Mouse (Mus musculus): Measurements from ENCODE around the gene Rrbp1.
A peak's percentile ranks its signal among the peaks of the same experiment; 100 is the strongest.

Gene Rrbp1

GRCm38 (mm10) chr2:144011080-144011551, at the start of gene Rrbp1:
Gene Rrbp1 (minus strand): TSS chr2:144011263.
- peak; percentile 99 for DNase-seq (ENCODE audit: low read depth, low spot score)
- Histone ChIP-seq H3K36me3 (ENCODE audit: control insufficient read depth, insufficient read depth, low read length, poor library complexity, severe bottlenecking) (no peaks in the 10 kb centered on the region), H3K27me3 (ENCODE audit: control insufficient read depth, insufficient read depth, low read length, poor library complexity, severe bottlenecking) (no peaks in the 10 kb centered on the region)

DNA sequence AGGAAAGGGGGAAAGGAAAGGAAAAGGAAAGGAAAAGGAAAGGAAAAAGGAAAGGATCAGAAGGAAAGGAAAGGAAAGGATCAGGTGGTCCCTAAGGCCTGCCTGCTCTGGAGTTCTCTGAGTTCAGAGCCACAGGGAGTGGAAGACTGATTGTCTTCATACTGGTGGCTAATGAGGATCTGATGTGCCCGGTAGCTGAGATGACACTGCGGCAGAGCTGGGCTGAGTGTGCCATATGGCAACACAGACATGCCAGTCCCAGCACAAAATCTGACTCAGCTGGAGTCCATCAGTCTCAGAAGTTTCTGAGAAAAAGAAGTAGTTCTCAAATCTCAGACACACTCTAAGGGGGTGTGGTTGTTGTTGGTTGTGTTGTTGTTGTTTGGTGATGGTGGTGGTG, 46.7 kb upstream of the Rrbp1 start:
- Histone ChIP-seq H3K27me3 (ENCODE audit: control insufficient read depth, insufficient read depth, low read length, poor library complexity, severe bottlenecking) (no peaks in the 10 kb centered on the region), H3K36me3 (ENCODE audit: control insufficient read depth, insufficient read depth, low read length, poor library complexity, severe bottlenecking) (no peaks in the 10 kb centered on the region)
- no peak for DNase-seq (ENCODE audit: low read depth, low spot score)

DNA sequence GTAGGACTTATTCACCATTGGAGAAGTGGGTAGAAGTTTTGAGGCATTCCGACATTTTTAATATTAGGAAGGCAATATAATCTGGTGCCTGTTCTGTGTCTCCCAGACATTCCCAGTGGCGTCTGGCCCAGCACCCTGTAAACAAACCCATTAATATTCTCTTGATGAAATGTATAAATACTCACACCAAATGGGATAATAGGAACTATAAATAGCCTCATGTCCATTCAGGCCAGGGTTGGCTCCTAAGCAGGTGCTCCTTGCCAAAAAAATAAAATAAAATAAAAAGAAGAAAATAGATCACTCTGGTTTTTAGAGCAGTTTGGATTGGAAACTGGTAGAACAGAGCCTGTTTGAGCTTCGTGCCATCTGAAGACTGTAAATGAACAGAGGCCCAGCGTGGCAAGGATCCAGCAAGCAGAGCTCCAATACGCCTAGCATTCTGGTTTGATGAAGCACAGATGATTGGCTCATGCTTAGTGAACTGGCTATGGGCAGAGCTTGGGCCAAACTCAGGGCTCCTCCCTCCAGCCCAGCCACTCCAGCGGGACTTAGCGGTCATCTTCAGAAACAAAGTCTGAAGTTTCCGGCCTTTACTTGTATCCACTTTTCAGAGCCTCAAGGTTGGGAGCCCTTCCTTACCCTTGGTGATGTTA, 41.5 kb upstream of the Rrbp1 start:
- no peaks in the 10 kb centered on the region for H3K27me3 ChIP-seq (ENCODE audit: control insufficient read depth, insufficient read depth, low read length, poor library complexity, severe bottlenecking)

GRCm38 (mm10) chr2:144050861-144051260, 39.8 kb upstream of the Rrbp1 start:
- peak; percentile 60 for DNase-seq (ENCODE audit: low read depth, low spot score)
- no peaks in the 10 kb centered on the region for H3K27me3 ChIP-seq (ENCODE audit: control insufficient read depth, insufficient read depth, low read length, poor library complexity, severe bottlenecking)
- H3K36me3 ChIP-seq (ENCODE audit: control insufficient read depth, insufficient read depth, low read length, poor library complexity, severe bottlenecking) = no peaks in the 10 kb centered on the region

More for the DNA sequence above, 41.5 kb upstream of the Rrbp1 start:
- H3K36me3 ChIP-seq (ENCODE audit: control insufficient read depth, insufficient read depth, low read length, poor library complexity, severe bottlenecking) = no peaks in the 10 kb centered on the region
- no peak for DNase-seq (ENCODE audit: low read depth, low spot score)

DNA sequence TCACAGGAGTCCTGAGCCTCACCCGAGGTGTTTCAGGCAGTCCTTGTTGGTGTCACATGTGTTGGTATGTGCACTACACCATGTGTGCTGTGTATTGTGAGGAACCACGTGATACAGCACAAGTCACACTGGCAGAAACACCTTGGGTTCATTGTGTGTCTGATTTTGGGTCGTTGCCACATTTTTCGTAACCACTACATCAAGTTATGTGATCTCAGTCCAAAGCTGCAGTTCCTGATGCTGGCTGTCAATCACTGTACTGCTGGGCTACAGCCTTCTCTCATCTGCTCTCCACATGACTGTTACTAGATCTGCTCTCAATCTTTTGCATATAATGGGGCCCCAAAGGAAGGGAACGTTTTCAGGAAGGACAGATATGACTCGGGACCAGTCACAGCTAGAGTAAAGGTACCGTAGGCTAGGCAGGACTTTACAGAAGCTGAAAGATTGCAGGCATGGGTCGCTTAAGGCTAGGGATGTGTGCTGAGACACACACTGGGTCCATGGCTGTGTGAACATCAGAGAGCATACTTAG, 39.1 kb upstream of the Rrbp1 start:
- Histone ChIP-seq H3K27me3 (ENCODE audit: control insufficient read depth, insufficient read depth, low read length, poor library complexity, severe bottlenecking) (no peaks in the 10 kb centered on the region), H3K36me3 (ENCODE audit: control insufficient read depth, insufficient read depth, low read length, poor library complexity, severe bottlenecking) (no peaks in the 10 kb centered on the region)
- peak; percentile 43 for DNase-seq (ENCODE audit: low read depth, low spot score)

DNA sequence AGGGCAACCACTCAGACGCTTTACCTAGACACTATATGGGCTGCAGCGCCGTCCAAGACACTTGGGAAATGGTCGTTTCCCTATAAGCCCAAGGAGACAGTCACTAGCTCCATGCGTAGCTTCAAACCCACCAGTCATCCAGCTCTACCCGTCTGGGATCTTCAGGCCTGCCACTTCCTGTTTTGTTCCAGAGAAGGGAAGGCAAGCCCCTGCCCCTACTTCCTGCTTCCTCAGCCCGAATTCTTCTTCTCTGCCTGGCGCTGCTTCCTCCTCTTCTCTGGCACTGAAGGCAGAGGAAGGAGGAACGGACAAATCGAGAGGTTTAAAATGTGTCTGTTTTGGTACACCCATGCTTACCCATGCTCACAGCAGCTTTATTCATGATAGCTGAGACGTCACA, 35.9 kb upstream of the Rrbp1 start:
- H3K27me3 ChIP-seq (ENCODE audit: control insufficient read depth, insufficient read depth, low read length, poor library complexity, severe bottlenecking) = no peaks in the 10 kb centered on the region
- no peak for DNase-seq (ENCODE audit: low read depth, low spot score)

DNA sequence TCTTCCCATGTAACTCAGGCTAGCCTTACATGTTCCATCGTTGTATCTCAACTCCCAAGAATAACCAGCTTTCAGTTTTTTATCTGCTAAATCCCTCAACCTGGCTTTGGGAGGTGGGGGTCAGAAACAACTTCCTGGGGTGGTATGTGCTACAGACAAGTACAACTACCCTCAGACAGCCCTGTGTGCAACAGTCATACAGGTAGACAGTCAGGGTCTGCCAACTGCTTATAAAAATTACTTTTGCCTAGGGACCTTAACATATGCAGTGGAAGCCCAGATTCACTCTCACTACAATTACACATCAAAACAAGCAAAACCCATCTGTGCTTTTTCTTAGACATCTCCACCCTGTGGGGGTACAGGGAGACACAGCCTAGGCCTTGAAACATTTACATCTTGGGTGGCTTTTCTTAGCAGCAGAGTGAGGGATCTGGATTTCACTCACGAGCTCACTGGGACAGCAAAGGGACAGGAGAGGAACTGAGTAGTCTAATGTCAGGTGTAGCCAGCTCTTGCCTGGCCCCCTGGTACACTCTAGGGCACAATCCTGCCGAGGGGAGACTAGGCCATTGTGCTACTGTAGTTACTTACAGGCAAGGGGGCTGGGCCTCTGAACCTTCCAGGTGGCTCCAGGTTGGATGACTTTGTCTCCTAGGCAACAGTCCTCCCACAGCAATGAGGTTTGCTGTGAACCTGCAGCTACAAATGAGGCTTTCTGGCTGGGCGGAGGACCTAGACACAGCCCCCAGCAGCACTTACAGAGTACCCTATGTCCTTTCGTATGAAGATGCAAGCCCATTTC, 34.9 kb upstream of the Rrbp1 start:
- DNase-seq (ENCODE audit: low read depth, low spot score) = no peak
- no peaks in the 10 kb centered on the region for H3K27me3 ChIP-seq (ENCODE audit: control insufficient read depth, insufficient read depth, low read length, poor library complexity, severe bottlenecking)
- H3K36me3 ChIP-seq (ENCODE audit: control insufficient read depth, insufficient read depth, low read length, poor library complexity, severe bottlenecking) = no peaks in the 10 kb centered on the region

More for the DNA sequence above, 35.9 kb upstream of the Rrbp1 start:
- H3K36me3 ChIP-seq (ENCODE audit: control insufficient read depth, insufficient read depth, low read length, poor library complexity, severe bottlenecking) = no peaks in the 10 kb centered on the region

DNA sequence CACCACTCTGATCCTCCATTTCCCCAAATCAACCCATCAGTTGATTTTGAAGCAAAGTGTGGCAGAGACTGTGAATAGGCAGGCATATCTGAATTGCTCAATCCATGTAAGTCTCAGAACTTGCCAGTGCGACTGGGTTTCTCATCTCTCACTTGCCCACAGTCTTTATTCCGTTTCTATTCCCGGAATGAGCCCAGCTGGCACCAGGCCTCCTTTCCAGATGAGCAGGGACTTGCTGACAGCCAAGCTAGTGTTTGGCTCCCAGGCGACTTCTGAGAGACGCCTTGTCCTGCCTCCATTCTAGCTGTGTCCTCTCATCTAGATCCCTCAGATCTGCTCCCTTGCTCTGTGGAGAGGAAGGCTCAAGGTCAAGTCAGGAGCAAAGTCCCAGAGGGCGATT, 33.7 kb upstream of the Rrbp1 start:
- no peak for DNase-seq (ENCODE audit: low read depth, low spot score)
- H3K36me3 ChIP-seq (ENCODE audit: control insufficient read depth, insufficient read depth, low read length, poor library complexity, severe bottlenecking) = no peaks in the 10 kb centered on the region

DNA sequence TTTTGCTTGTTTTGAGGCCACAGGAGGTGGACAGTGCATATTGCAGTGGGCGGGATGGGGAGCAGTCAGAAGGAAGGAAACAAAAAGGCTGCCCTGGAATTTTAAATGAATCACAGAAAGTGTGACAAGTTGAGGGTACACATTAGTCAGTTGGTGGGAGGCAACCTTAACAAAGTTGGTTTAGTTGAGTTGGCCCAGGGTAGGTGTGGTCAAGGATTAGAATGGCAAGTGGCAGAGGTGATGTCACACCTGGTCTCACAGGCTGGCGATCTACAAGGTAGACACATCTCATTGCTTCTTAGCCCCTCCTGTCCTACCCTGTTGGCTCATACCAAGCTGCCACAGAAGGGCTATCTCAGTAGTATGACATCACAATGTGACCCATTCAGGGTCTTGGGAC, 21.6 kb upstream of the Rrbp1 start, which contains the start of gene Banf2:
Banf2 (plus strand) TSS at position 396 of the 400 bp plus-strand sequence.
- H3K36me3 ChIP-seq (ENCODE audit: control insufficient read depth, insufficient read depth, low read length, poor library complexity, severe bottlenecking) = no peaks in the 10 kb centered on the region
- H3K27me3 ChIP-seq (ENCODE audit: control insufficient read depth, insufficient read depth, low read length, poor library complexity, severe bottlenecking) = no peaks in the 10 kb centered on the region
- no peak for DNase-seq (ENCODE audit: low read depth, low spot score)

More for the DNA sequence above, 33.7 kb upstream of the Rrbp1 start:
- no peaks in the 10 kb centered on the region for H3K27me3 ChIP-seq (ENCODE audit: control insufficient read depth, insufficient read depth, low read length, poor library complexity, severe bottlenecking)

- DNase-seq (ENCODE audit: low read depth, low spot score) = no peak
- Histone ChIP-seq H3K27me3 (ENCODE audit: control insufficient read depth, insufficient read depth, low read length, poor library complexity, severe bottlenecking) (no peaks in the 10 kb centered on the region), H3K36me3 (ENCODE audit: control insufficient read depth, insufficient read depth, low read length, poor library complexity, severe bottlenecking) (no peaks in the 10 kb centered on the region)
Measured at GRCm38 (mm10) chr2:144030791-144031190, 19.7 kb upstream of the Rrbp1 start.

DNA sequence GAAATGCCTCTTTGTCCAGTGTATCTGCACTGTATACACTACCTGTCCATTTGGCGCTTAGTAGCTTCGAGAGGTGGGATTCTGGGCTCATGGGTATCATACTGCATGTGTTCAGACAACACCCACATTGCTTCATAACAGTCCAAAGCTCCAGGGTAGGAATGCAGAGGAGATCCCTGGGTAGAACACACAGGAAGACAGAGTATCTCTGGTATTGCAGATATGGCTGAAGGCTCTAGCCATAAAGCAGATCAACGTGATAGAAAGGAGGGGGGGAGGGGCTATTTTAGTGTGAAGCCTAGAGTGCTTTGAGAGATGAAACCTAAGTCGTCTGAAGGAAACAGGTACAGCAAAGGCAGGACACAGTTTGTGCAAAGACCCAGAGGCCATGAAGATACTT, 15.4 kb upstream of the Rrbp1 start:
- DNase-seq (ENCODE audit: low read depth, low spot score) = no peak

GRCm38 (mm10) chr2:144025361-144025760, 14.3 kb upstream of the Rrbp1 start:
- DNase-seq (ENCODE audit: low read depth, low spot score) = no peak
- H3K36me3 ChIP-seq (ENCODE audit: control insufficient read depth, insufficient read depth, low read length, poor library complexity, severe bottlenecking) = no peaks in the 10 kb centered on the region
- no peaks in the 10 kb centered on the region for H3K27me3 ChIP-seq (ENCODE audit: control insufficient read depth, insufficient read depth, low read length, poor library complexity, severe bottlenecking)

More for the DNA sequence above, 15.4 kb upstream of the Rrbp1 start:
- no peaks in the 10 kb centered on the region for H3K36me3 ChIP-seq (ENCODE audit: control insufficient read depth, insufficient read depth, low read length, poor library complexity, severe bottlenecking)
- no peaks in the 10 kb centered on the region for H3K27me3 ChIP-seq (ENCODE audit: control insufficient read depth, insufficient read depth, low read length, poor library complexity, severe bottlenecking)

- H3K36me3 ChIP-seq (ENCODE audit: control insufficient read depth, insufficient read depth, low read length, poor library complexity, severe bottlenecking) = no peaks in the 10 kb centered on the region
- no peaks in the 10 kb centered on the region for H3K27me3 ChIP-seq (ENCODE audit: control insufficient read depth, insufficient read depth, low read length, poor library complexity, severe bottlenecking)
- no peak for DNase-seq (ENCODE audit: low read depth, low spot score)
Measured at GRCm38 (mm10) chr2:144022441-144022840, 11.4 kb upstream of the Rrbp1 start.

DNA sequence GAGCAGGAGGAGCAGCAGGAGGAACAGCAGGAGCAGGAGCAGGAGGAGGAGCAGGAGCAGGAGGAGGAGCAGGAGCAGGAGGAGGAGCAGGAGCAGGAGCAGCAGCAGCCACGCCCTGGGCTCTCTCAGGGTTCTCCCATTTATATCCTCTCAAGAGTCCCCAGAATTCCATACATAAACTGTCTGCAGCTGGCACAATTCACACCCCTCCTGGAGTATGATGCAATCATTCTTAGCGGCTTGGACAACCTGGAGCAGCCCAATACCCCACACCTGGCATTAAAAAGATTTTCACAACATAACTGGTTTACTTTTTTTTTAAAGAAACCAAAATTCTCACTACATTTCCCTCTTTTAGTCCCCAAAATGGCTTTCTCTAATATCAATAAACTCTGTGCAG, 8.9 kb upstream of the Rrbp1 start:
- DNase-seq (ENCODE audit: low read depth, low spot score) = no peak
- H3K36me3 ChIP-seq (ENCODE audit: control insufficient read depth, insufficient read depth, low read length, poor library complexity, severe bottlenecking) = no peaks in the 10 kb centered on the region
- H3K27me3 ChIP-seq (ENCODE audit: control insufficient read depth, insufficient read depth, low read length, poor library complexity, severe bottlenecking) = no peaks in the 10 kb centered on the region

GRCm38 (mm10) chr2:144015861-144016260, 4.8 kb upstream of the Rrbp1 start:
- DNase-seq (ENCODE audit: low read depth, low spot score) = no peak
- Histone ChIP-seq H3K27me3 (ENCODE audit: control insufficient read depth, insufficient read depth, low read length, poor library complexity, severe bottlenecking) (no peaks in the 10 kb centered on the region), H3K36me3 (ENCODE audit: control insufficient read depth, insufficient read depth, low read length, poor library complexity, severe bottlenecking) (no peaks in the 10 kb centered on the region)
